Comparison of ENCODE assay signal across 8 mouse cellular contexts in genomic region chr6:86594636-86595035, GRCm38 (mm10). TPM values are rescaled to one million over a fixed set of nuclear protein-coding genes. Genes with fewer than 3 reads are reported as not detected.
DNase-seq lines count a peak whose midpoint lies in the region; ATAC-seq lines count a peak whose summit lies in the region.

No protein-coding gene starts in this region.

- no peaks in the 10 kb centered on the region for H3K9me3 ChIP-seq in heart, embryonic 10.5 days
- H3K9me3 ChIP-seq in liver, embryonic 12.5 days (replicated peaks), result no peaks in the 10 kb centered on the region
- H3K9me3 ChIP-seq in neural tube, embryonic 15.5 days (replicated peaks), result no peaks in the 10 kb centered on the region

- H3K4me2 ChIP-seq in liver, embryonic 12.5 days, result peak overlapping the region; percentile 67
- peak overlapping the region; percentile 31 for H3K4me2 ChIP-seq in neural tube, embryonic 15.5 days

- ATAC-seq in liver, embryonic 12.5 days, result peak; percentile 77
- ATAC-seq in neural tube, embryonic 15.5 days (ENCODE audit: low FRiP score), result no peak
- no peak for ATAC-seq in CD4-positive, CD25-positive, alpha-beta regulatory T cell, adult 4 months

- peak overlapping the region; percentile 52 for H3K4me3 ChIP-seq in heart, embryonic 10.5 days
- H3K4me3 ChIP-seq in liver, embryonic 12.5 days, result peak overlapping the region; percentile 42
- H3K4me3 ChIP-seq in neural tube, embryonic 15.5 days (replicated peaks), result no peak overlapping the region

- 14% methylated on average over 9 of the region's 9 CpGs for WGBS in heart, embryonic 10.5 days
- 12% methylated on average over 9 of the region's 9 CpGs for WGBS in liver, embryonic 12.5 days (ENCODE audit: insufficient replicate concordance)
- WGBS in neural tube, embryonic 15.5 days, result 25% methylated on average over 9 of the region's 9 CpGs

- peaks cover 22% of the 10 kb centered on the region for H3K4me1 ChIP-seq in heart, embryonic 10.5 days
- peaks cover 31% of the 10 kb centered on the region for H3K4me1 ChIP-seq in liver, embryonic 12.5 days
- H3K4me1 ChIP-seq in neural tube, embryonic 15.5 days, result no peaks in the 10 kb centered on the region

- DNase-seq in heart, embryonic 10.5 days (ENCODE audit: low spot score), result peak; percentile 94
- DNase-seq in heart, postnatal 10 days, result no peak
- peak; percentile 27 for DNase-seq in embryo, embryonic 11.5 days (ENCODE audit: low read depth, low spot score)
- DNase-seq in induced T-regulatory cell, adult 2 months (ENCODE audit: low read depth), result peak; percentile 81
- DNase-seq in gastrocnemius, adult 18-20 months (ENCODE audit: low spot score), result no peak

- no peaks in the 10 kb centered on the region for H3K36me3 ChIP-seq in heart, embryonic 10.5 days
- H3K36me3 ChIP-seq in liver, embryonic 12.5 days, result no peaks in the 10 kb centered on the region
- H3K36me3 ChIP-seq in neural tube, embryonic 15.5 days, result no peaks in the 10 kb centered on the region

- peak overlapping the region; percentile 37 for H3K9ac ChIP-seq in liver, embryonic 12.5 days
- H3K9ac ChIP-seq in neural tube, embryonic 15.5 days (replicated peaks), result no peak overlapping the region

- no peak overlapping the region; the same call in 1 of the 2 replicates for H3K27ac ChIP-seq in heart, embryonic 10.5 days
- 0 out of 2 replicates have a peak overlapping the region, but pooled peaks have one; percentile 32 for H3K27ac ChIP-seq in liver, embryonic 12.5 days
- no peak overlapping the region for H3K27ac ChIP-seq in neural tube, embryonic 15.5 days (replicated peaks)

- H3K27me3 ChIP-seq in heart, embryonic 10.5 days (ENCODE audit: insufficient read depth, poor library complexity, severe bottlenecking), result peaks cover 11% of the 10 kb centered on the region
- H3K27me3 ChIP-seq in liver, embryonic 12.5 days (replicated peaks), result 0 out of 2 replicates have a peak, but pooled peaks cover 15% of the 10 kb centered on the region
- H3K27me3 ChIP-seq in neural tube, embryonic 15.5 days (replicated peaks), result 0 out of 2 replicates have a peak, but pooled peaks cover 3% of the 10 kb centered on the region

- intact Hi-C loops in heart, postnatal 10 days (cut with DNase I), result loop anchor here (5.0 kb wide), 2 partner anchors 47 to 73 kb away; partner anchors contain the start of gene Mxd1

RNA-seq across cellular contexts. Expression of gene Asprv1, which starts 33.3 kb away (rescaled TPM):
- polyA plus RNA-seq in heart, embryonic 10.5 days (2016; fragmentation: Nextera tagmentation; extraction: Ambion mirVana), result 0.23 and 0.58 TPM in 2 replicates
- under 1 TPM in 1 of 2 experiments, not detected in 1; 0.22 TPM for total RNA-seq in heart, postnatal 10 days (2021)
- 0.13 TPM in 2 replicates for polyA plus RNA-seq in liver, embryonic 12.5 days (2016; fragmentation: Nextera tagmentation; extraction: Ambion mirVana)
- 1.5 and 1.8 TPM in 2 replicates for polyA plus RNA-seq in neural tube, embryonic 15.5 days (2015; fragmentation: Nextera tagmentation; extraction: Ambion mirVana)
- under 1 TPM in 1 of 2 experiments, not detected in 1; 0.20 TPM for polyA plus RNA-seq in CD4-positive, CD25-positive, alpha-beta regulatory T cell, adult 4 months (2017; shearing (Covaris generic))
- total RNA-seq in gastrocnemius, adult 18-20 months (2021), result not detected

Comparison
In these comparisons a context has a peak if more than half of its experiments do, and no peak if none do; other contexts are left out.
1. DNase-seq: peak in heart, embryonic 10.5 days (single experiment), embryo, embryonic 11.5 days (single experiment) and induced T-regulatory cell, adult 2 months (single experiment); none in heart, postnatal 10 days (0 of 2) and gastrocnemius, adult 18-20 months (single experiment).